Mouse (Mus musculus): ENCODE measurements around the gene Vasp. TPM values are rescaled to one million over a fixed set of nuclear protein-coding genes. Genes with fewer than 3 reads are reported as not detected.

Gene Vasp
- polyA plus RNA-seq, 1 experiment from 2014 or later: 42.4 TPM

DNA sequence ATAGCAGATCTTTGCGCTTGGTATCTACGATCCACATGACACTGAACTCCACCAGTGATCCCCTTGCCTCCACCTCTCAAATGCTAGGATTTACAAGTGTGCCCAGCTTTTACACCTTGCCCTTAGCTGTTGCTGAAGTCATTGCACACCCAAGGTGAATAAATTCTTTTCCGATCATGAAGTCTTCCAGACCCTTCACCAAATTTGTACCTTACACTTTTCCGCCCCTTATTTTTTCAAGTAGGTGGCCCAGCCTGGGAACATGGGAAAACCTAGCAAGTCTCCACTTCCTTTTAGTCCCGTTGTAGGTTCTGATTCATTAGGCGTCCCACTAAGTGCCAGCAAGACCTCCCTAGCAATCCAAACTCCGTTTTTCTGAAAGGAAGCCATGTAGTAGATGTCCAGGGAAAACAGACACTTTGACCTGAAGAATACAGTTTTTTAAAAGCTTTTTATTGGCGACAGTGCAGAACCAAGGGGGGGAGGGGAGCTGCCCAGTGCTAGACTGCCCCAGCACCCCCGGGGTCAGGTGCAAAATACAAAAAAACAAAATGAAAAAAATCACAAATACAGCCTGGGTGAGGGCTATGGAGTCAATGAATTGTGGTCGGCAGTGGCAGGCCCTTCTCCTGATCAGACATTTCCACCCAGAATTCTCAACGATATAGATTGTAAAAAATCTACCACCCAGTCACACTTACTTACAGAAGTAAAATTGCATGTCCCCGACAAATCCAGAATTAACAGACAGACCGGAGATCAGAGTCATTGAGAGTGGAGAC, 30.8 kb upstream of the Vasp start:
- Histone ChIP-seq H3K4me3 (replicated peaks) (no peak overlapping the region), H3K36me3 (replicated peaks) (no peaks in the 10 kb centered on the region), H3K27ac (replicated peaks) (no peak overlapping the region), H3K9me3 (replicated peaks) (no peaks in the 10 kb centered on the region), H3K27me3 (peaks cover 68% of the 10 kb centered on the region), H3K4me1 (replicated peaks) (peaks cover 25% of the 10 kb centered on the region), H3K4me2 (no peak overlapping the region), H3K9ac (no peak overlapping the region)
- WGBS (ENCODE audit: insufficient replicate concordance): 42% methylated on average over 13 of the region's 13 CpGs
- ATAC-seq (ENCODE audit: insufficient read depth): no peak

DNA sequence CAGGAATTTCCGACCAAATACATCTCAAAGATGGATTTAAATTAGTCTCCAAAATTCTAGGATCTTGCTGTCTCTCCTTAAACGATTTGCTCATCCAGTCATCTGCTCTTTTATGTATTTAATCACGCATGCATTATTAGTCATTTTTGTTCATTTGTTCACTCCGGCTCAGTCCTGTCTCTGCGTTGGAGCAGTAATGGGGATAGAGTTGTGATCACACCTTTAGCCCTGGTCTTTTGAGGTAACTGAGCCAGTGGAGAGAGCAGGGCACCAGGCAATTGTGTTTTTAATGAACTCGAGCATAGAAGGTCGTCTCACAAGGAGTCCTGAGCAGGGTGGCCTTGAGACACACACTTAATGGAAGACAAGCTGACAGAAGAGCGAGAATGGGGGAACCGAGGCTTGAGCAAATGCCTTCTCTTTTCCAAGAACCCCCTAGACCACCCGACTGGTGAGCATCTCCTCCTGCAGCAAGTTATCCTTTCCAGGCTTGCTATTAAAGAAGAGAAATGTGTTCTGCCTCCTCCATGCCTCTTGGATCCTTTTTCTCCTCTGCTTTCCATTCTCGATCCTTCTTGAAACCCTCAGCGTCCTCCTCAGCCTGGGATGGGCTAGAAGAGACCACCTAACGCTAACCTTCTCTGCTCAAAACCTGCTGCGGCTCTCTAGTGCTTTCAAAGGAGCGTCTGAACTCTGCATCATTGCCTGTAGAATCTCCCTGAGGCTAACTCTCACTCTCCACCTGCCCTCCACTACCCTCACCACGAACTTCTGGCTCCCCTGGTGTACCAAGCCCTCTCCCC, 30.0 kb upstream of the Vasp start:
- Histone ChIP-seq H3K9me3 (replicated peaks) (no peaks in the 10 kb centered on the region; the same call in 1 of the 2 replicates), H3K36me3 (replicated peaks) (no peaks in the 10 kb centered on the region), H3K4me2 (peak overlapping the region; percentile 52), H3K27ac (replicated peaks) (no peak overlapping the region), H3K4me1 (replicated peaks) (peaks cover 24% of the 10 kb centered on the region), H3K27me3 (peaks cover 61% of the 10 kb centered on the region), H3K4me3 (replicated peaks) (peak overlapping the region; percentile 0; the same call in 1 of the 2 replicates), H3K9ac (no peak overlapping the region)
- ATAC-seq (ENCODE audit: insufficient read depth): no peak
- 12% methylated on average over 16 of the region's 16 CpGs for WGBS (ENCODE audit: insufficient replicate concordance)

DNA sequence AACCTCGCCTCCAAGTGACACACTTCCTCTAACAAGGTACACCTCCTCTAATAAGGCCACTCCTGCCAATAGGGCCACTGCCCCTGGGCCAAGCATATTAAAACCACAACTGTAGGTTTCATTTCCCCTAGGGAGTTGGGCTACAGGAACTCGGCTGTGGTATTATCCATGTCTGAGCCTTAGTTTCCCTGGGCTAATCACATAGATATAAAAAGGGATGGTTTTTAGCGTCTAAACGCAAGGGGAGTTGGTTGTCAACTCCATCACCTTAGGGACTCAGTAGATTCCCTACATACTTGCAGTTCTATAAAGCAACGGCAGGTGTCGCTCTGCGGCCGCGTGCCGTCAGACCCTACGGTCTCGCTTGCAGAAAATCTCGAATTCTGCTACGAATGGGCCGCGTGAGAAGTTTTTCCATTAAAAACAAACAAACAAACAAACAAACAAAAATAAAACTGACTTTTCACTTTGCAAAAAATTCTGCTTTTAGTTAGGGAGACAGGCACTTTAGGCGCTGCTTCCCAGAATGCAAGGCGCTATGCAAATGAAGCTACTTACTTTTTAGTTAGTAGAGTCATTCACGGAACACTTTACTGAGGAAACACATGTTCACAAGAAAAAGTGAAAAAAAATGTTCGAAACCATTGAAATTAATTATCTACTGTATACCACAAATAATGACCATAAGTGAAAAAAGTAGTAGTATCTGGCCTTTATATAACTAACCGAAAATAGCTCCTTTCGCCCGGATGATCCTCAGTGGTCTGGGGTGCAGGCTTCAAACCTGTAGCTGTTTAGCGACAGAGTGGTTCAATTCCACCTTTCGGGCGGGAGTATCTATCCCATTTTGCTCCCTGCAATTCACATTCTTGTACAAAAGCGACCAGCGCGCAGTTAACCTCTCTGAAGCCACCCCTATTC, 29.1 kb upstream of the Vasp start:
- peaks cover 52% of the 10 kb centered on the region for H3K27me3 ChIP-seq
- peak overlapping the region; percentile 52 for H3K4me2 ChIP-seq
- H3K4me3 ChIP-seq (replicated peaks): peak overlapping the region; percentile 61
- H3K4me1 ChIP-seq (replicated peaks): peaks cover 27% of the 10 kb centered on the region
- H3K27ac ChIP-seq (replicated peaks): no peak overlapping the region
- no peaks in the 10 kb centered on the region for H3K36me3 ChIP-seq (replicated peaks)
- WGBS (ENCODE audit: insufficient replicate concordance): under 1% methylated on average over 29 of the region's 29 CpGs
- ATAC-seq (ENCODE audit: insufficient read depth): peak; percentile 82
- H3K9ac ChIP-seq: peak overlapping the region; percentile 9; the same call in 1 of the 2 replicates
- no peaks in the 10 kb centered on the region; the same call in 1 of the 2 replicates for H3K9me3 ChIP-seq (replicated peaks)

DNA sequence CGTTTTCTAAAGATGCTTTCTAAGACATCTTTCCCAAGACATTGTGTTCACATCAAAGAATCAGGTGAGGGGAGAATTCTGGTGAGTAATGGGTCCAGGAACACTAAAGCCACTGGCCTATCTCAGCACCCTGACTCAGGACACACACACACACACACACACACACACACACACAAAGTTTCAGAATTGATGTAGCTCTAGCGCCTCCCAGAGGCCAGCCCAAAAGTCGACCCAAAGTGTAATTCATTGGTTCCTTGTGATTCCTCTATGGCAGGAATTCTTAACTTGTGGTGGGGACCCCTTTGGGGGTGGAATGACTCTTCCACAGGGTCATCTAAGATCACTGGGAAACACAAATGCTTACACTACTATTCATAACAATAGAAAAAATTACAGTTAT, 27.6 kb upstream of the Vasp start:
- no peak overlapping the region for H3K4me3 ChIP-seq (replicated peaks)
- H3K36me3 ChIP-seq (replicated peaks): no peaks in the 10 kb centered on the region
- H3K4me2 ChIP-seq: no peak overlapping the region
- no peak for ATAC-seq (ENCODE audit: insufficient read depth)
- H3K9me3 ChIP-seq (replicated peaks): no peaks in the 10 kb centered on the region; the same call in 1 of the 2 replicates
- no peak overlapping the region for H3K9ac ChIP-seq
- WGBS (ENCODE audit: insufficient replicate concordance): 16% methylated on average over 3 of the region's 3 CpGs
- no peak overlapping the region for H3K27ac ChIP-seq (replicated peaks)
- peaks cover 29% of the 10 kb centered on the region for H3K4me1 ChIP-seq (replicated peaks)
- H3K27me3 ChIP-seq: peaks cover 36% of the 10 kb centered on the region

DNA sequence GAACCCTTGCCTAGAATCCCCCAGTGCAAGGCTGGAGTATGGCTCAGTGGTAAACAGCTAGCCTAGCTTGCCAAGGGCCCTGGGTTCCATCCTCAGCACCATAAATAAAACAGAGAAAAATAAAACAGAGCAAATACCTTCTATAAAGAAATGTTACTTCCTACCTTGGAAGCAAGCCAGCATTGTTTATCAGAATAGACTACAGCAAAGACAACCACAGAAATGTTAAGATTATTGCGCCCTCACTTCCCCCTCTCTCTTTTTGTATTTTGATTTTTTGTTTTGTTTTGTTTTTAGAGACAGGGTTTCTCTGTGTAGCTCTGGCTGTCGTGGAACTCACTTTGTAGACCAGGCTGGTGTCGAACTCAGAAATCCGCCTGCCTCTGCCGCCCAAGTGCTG, 26.2 kb upstream of the Vasp start:
- peaks cover 22% of the 10 kb centered on the region for H3K27me3 ChIP-seq
- H3K4me2 ChIP-seq: no peak overlapping the region
- H3K9me3 ChIP-seq (replicated peaks): no peaks in the 10 kb centered on the region; the same call in 1 of the 2 replicates
- ATAC-seq (ENCODE audit: insufficient read depth): no peak
- WGBS (ENCODE audit: insufficient replicate concordance): 82% methylated on average over 5 of the region's 5 CpGs
- H3K4me1 ChIP-seq (replicated peaks): peaks cover 26% of the 10 kb centered on the region
- H3K9ac ChIP-seq: no peak overlapping the region
- H3K27ac ChIP-seq (replicated peaks): no peak overlapping the region
- no peaks in the 10 kb centered on the region for H3K36me3 ChIP-seq (replicated peaks)
- H3K4me3 ChIP-seq (replicated peaks): no peak overlapping the region

DNA sequence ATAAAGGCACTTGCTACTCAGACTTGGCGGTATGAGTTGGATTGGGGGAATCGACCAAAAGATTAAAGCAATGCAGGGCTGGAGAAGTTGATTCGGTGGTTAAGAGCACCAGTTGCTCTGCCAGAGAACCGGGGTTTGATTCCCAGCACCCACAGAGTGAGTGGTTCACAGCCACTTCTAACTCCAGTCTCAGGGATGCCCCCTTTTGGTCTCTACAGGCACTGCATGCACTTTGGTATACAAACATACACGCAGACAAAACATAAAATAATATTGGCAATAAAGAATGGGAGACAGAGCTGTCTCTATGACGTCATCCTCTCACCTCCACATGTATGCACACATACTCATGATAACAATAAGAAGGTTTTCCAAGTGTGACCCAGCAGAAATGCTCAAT, 25.4 kb upstream of the Vasp start:
- Histone ChIP-seq H3K4me1 (replicated peaks) (peaks cover 30% of the 10 kb centered on the region), H3K9ac (no peak overlapping the region), H3K4me2 (no peak overlapping the region), H3K9me3 (replicated peaks) (no peaks in the 10 kb centered on the region; the same call in 1 of the 2 replicates), H3K36me3 (replicated peaks) (no peaks in the 10 kb centered on the region), H3K27me3 (peaks cover 14% of the 10 kb centered on the region), H3K4me3 (replicated peaks) (no peak overlapping the region), H3K27ac (replicated peaks) (no peak overlapping the region)
- ATAC-seq (ENCODE audit: insufficient read depth): no peak
- 78% methylated on average over 6 of the region's 6 CpGs for WGBS (ENCODE audit: insufficient replicate concordance)

DNA sequence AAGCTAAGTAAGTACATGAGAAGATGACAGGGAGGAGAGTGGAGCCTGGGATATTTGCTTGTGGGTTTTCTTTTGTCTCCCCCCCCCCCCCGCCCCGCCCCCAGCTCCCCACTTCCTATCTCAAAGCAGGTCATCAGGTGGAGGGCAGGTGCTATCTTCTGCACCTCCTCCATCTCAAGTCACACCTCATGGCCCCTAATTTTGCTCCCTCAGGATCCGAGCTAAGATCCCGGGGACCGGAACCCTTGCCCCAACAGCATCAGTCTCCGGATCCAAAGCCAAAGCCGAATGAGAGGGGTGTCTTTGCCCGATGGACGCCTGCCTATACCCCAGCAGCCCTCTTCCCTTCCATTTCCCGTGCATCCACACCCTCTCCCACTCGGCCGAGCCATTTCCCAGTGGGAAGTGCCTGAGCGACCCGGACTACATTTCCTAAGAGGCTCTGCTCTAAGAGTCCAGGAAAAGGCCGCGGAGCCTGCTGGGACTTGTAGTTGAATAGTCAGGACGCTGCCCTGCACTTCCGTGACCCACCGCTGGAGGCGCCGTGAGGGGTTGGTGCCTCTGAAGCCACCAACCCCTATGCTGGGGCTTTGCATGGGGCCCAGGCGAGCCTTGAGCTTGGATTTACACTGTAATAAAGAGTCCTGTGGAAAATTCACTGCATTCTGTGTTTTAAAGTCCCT, 24.0 kb upstream of the Vasp start:
- Histone ChIP-seq H3K27me3 (peaks cover 4% of the 10 kb centered on the region; the same call in 1 of the 2 replicates), H3K4me3 (replicated peaks) (peak overlapping the region; percentile 54), H3K27ac (replicated peaks) (no peak overlapping the region), H3K4me1 (replicated peaks) (peaks cover 35% of the 10 kb centered on the region), H3K4me2 (peak overlapping the region; percentile 80), H3K9me3 (replicated peaks) (no peaks in the 10 kb centered on the region; the same call in 1 of the 2 replicates), H3K36me3 (replicated peaks) (no peaks in the 10 kb centered on the region), H3K9ac (peak overlapping the region; percentile 48; the same call in 1 of the 2 replicates)
- 10% methylated on average over 22 of the region's 22 CpGs for WGBS (ENCODE audit: insufficient replicate concordance)
- ATAC-seq (ENCODE audit: insufficient read depth): peak; percentile 20; the same call in 1 of the 2 replicates

DNA sequence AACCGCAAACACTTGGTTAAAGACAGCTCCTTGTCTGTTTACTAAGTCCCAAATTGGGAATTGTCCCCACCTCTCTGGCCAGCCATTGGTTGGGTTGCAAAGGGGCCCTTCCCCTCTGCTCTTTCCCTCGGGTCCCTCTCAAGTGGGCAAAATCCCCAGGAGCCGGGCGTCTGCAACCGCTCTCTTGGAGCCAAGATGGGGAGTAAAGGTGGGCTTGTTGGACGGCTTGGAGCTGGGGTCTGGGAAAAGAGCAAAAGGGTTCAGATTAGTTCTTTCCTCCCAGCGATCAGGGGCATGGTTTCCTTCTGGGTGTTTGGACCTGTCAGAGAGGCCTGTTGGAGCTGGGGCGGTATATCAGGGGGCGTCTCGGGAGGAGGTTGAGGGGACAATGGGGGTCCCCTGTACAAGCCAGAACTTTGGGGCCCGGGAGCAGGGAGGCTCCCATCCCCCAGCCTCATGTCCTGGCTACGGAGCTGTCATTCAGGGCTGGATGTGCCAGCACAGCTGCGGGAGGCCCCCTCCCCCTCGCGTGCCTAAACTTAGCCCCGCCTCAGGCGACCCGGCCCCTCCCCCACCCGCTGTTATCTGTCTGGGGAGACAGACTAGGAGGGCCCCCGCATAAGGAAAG, 19.5 kb upstream of the Vasp start:
- WGBS (ENCODE audit: insufficient replicate concordance): 2% methylated on average over 20 of the region's 20 CpGs
- Histone ChIP-seq H3K9me3 (replicated peaks) (no peaks in the 10 kb centered on the region), H3K4me3 (replicated peaks) (peak overlapping the region; percentile 56), H3K27me3 (peaks cover 15% of the 10 kb centered on the region), H3K36me3 (replicated peaks) (no peaks in the 10 kb centered on the region), H3K9ac (peak overlapping the region; percentile 50), H3K4me2 (peak overlapping the region; percentile 84), H3K4me1 (replicated peaks) (peaks cover 36% of the 10 kb centered on the region), H3K27ac (replicated peaks) (peak overlapping the region; percentile 72)
- ATAC-seq (ENCODE audit: insufficient read depth): peak; percentile 73

DNA sequence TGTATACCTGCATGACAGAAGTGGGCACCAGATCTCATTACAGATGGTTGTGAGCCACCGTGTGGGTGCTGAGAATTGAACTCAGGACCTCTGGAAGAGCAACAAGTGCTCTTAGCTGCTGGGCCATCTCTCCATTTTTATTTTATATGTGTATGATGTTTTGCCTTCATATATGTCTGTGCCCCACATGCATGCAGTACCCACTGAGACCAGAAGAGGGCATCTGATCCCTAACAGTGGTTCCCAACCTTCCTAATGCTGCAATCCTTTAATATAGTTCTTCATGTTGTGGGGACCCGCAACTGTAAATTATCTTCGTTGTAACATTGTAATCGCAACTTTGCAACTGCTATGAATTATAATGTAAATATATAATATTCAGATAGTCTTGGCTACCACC, 13.1 kb upstream of the Vasp start:
- H3K4me1 ChIP-seq (replicated peaks): peaks cover 26% of the 10 kb centered on the region
- H3K9me3 ChIP-seq (replicated peaks): no peaks in the 10 kb centered on the region
- no peak overlapping the region for H3K4me2 ChIP-seq
- H3K36me3 ChIP-seq (replicated peaks): no peaks in the 10 kb centered on the region
- H3K9ac ChIP-seq: no peak overlapping the region
- no peak for ATAC-seq (ENCODE audit: insufficient read depth)
- H3K4me3 ChIP-seq (replicated peaks): no peak overlapping the region
- WGBS (ENCODE audit: insufficient replicate concordance): 11% methylated on average over 4 of the region's 4 CpGs
- H3K27ac ChIP-seq (replicated peaks): no peak overlapping the region
- H3K27me3 ChIP-seq: peaks cover 73% of the 10 kb centered on the region

DNA sequence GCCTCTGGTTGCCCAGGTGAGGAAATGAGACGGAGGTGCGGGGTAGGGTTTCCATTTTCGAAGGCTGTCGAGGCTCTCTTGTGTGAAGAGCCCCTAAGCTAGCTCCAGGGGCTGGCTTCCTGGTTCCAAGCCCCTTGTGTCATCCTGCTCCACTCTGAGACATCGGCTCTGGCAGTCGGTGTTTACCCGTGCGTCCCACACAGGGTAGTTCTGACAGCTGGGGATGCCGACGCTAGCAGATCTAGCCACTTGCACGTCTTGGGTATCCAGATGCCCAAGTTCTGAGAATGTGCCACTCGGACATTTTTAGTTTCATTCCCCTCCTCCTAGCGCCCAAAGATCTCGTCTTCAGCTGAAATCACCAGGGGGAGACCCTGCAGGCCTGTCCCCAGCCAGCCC, 11.8 kb upstream of the Vasp start:
- Histone ChIP-seq H3K27me3 (peaks cover 87% of the 10 kb centered on the region), H3K27ac (replicated peaks) (no peak overlapping the region), H3K4me3 (replicated peaks) (peak overlapping the region; percentile 58), H3K4me1 (replicated peaks) (peaks cover 31% of the 10 kb centered on the region), H3K9me3 (replicated peaks) (no peaks in the 10 kb centered on the region), H3K36me3 (replicated peaks) (no peaks in the 10 kb centered on the region), H3K4me2 (peak overlapping the region; percentile 98), H3K9ac (0 out of 2 replicates have a peak overlapping the region, but pooled peaks have one; percentile 51)
- WGBS (ENCODE audit: insufficient replicate concordance): 42% methylated on average over 14 of the region's 14 CpGs
- ATAC-seq (ENCODE audit: insufficient read depth): no peak
